Mouse (Mus musculus) forebrain, embryonic 13.5 days (tissue): Measurements from ENCODE around the gene Sirt6. TPM values are rescaled to one million over a fixed set of nuclear protein-coding genes. Genes with fewer than 3 reads are reported as not detected.

ENCODE experiments used
- ATAC-seq: fragments of 200-750 bp; cut with Nextera tagmentation; 2 replicates; pipeline ENCODE4 v1.8.0; 2017
- H3K27ac ChIP-seq: fragments of 300-500 bp; sonication (generic); 2 replicates; pipeline ENCODE4 v1.5.1; 2015; ENCODE audit warnings: inconsistent platforms, mild to moderate bottlenecking, moderate library complexity
- H3K27me3 ChIP-seq: fragments of 300-500 bp; sonication (generic); 2 replicates; pipeline ENCODE4 v1.6.1; 2015; ENCODE audit warnings: mild to moderate bottlenecking, inconsistent platforms
- H3K36me3 ChIP-seq: fragments of 300-500 bp; sonication (generic); 2 replicates; pipeline ENCODE4 v1.6.1; 2015; ENCODE audit warnings: mild to moderate bottlenecking, inconsistent platforms; ENCODE audit not compliant: poor library complexity, severe bottlenecking
- H3K4me1 ChIP-seq: fragments of 300-500 bp; sonication (generic); 2 replicates; pipeline ENCODE4 v1.6.1; 2015; ENCODE audit warnings: inconsistent platforms
- H3K4me2 ChIP-seq: fragments of 300-500 bp; sonication (generic); 2 replicates; pipeline ENCODE4 v1.6.1; 2015; ENCODE audit warnings: inconsistent platforms, mild to moderate bottlenecking, moderate library complexity
- H3K4me3 ChIP-seq: fragments of 300-500 bp; sonication (generic); 2 replicates; pipeline ENCODE4 v1.5.1; 2015; ENCODE audit warnings: mild to moderate bottlenecking, inconsistent platforms
- H3K9ac ChIP-seq: fragments of 300-500 bp; sonication (generic); 2 replicates; pipeline ENCODE4 v1.6.1; 2015; ENCODE audit warnings: mild to moderate bottlenecking, inconsistent platforms
- H3K9me3 ChIP-seq: fragments of 300-500 bp; sonication (generic); replicated peaks from 2 replicates; pipeline ENCODE4 v1.6.1; 2016; ENCODE audit warnings: inconsistent platforms
- WGBS: fragments of 180-500 bp; shearing (Covaris S2); methylation state at CpG from one replicate; pipeline ENCODE4 v1.1.7; 2015; 5-methylcytosine and 5-hydroxymethylcytosine counted together
- polyA plus RNA-seq: library from polyadenylated mRNA; unstranded; fragments of >200 nt; fragmentation: Nextera tagmentation; extraction: Ambion mirVana; gene quantifications from 2 replicates; pipeline ENCODE4 v1.2.1, GENCODE M21; 2015

Gene Sirt6
- polyA plus RNA-seq, 1 experiment from 2014 or later: 56.6 TPM

DNA sequence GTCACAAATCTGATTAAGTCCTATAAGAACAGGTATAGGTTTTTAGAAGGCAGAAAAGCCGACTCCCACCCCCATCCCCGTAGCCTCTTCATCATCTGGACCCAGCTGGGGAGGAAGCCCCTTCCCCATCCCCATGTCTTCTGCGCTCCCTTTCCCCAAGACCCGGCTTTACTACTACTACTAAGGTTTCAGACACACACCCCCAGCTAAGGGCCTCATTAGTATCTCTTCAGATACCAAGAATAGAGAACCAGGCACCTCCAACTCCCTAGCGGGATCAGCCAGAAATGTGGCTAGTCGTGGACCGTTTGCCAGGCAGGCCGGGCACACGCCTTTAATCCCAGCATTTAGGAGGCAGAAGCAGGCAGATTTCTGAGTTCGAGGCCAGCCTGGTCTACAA, 27.5 kb downstream of the Sirt6 start:
- Histone ChIP-seq H3K4me3 (no peak overlapping the region), H3K27me3 (peaks cover 59% of the 10 kb centered on the region), H3K36me3 (no peaks in the 10 kb centered on the region), H3K4me1 (peaks cover 52% of the 10 kb centered on the region), H3K4me2 (no peak overlapping the region), H3K9me3 (no peaks in the 10 kb centered on the region), H3K27ac (no peak overlapping the region), H3K9ac (no peak overlapping the region)
- WGBS: 50% methylated on average over 10 of the region's 10 CpGs
- ATAC-seq: no peak

- peaks cover 48% of the 10 kb centered on the region for H3K4me1 ChIP-seq
- ATAC-seq: no peak
- WGBS: 80% methylated on average over 5 of the region's 5 CpGs
- H3K4me3 ChIP-seq: no peak overlapping the region
- H3K36me3 ChIP-seq: no peaks in the 10 kb centered on the region
- H3K9me3 ChIP-seq: no peaks in the 10 kb centered on the region
- H3K27me3 ChIP-seq: peaks cover 64% of the 10 kb centered on the region
- H3K27ac ChIP-seq: no peak overlapping the region
- no peak overlapping the region for H3K4me2 ChIP-seq
- H3K9ac ChIP-seq: no peak overlapping the region
These were observed 28.0 kb downstream of the Sirt6 start for GRCm38 (mm10) chr10:81599630-81600029.

GRCm38 (mm10) chr10:81598871-81599270, 28.7 kb downstream of the Sirt6 start:
- no peak for ATAC-seq
- WGBS: 61% methylated on average over 6 of the region's 6 CpGs
- no peak overlapping the region for H3K27ac ChIP-seq
- no peaks in the 10 kb centered on the region for H3K9me3 ChIP-seq
- no peak overlapping the region for H3K9ac ChIP-seq
- no peak overlapping the region for H3K4me3 ChIP-seq
- H3K4me2 ChIP-seq: no peak overlapping the region
- no peaks in the 10 kb centered on the region for H3K36me3 ChIP-seq
- peaks cover 47% of the 10 kb centered on the region for H3K4me1 ChIP-seq
- H3K27me3 ChIP-seq: peaks cover 72% of the 10 kb centered on the region

- 52% methylated on average over 3 of the region's 3 CpGs for WGBS
- no peak overlapping the region for H3K27ac ChIP-seq
- no peak overlapping the region for H3K4me3 ChIP-seq
- no peak overlapping the region for H3K4me2 ChIP-seq
- peaks cover 76% of the 10 kb centered on the region for H3K27me3 ChIP-seq
- ATAC-seq: no peak
- no peaks in the 10 kb centered on the region for H3K9me3 ChIP-seq
- H3K9ac ChIP-seq: no peak overlapping the region
- no peaks in the 10 kb centered on the region for H3K36me3 ChIP-seq
- H3K4me1 ChIP-seq: peaks cover 47% of the 10 kb centered on the region
These were observed 29.3 kb downstream of the Sirt6 start for GRCm38 (mm10) chr10:81598342-81598741.

GRCm38 (mm10) chr10:81597137-81597950, 30.3 kb downstream of the Sirt6 start:
- Histone ChIP-seq H3K4me1 (peaks cover 43% of the 10 kb centered on the region), H3K4me2 (peak overlapping the region; percentile 45), H3K9ac (no peak overlapping the region)

DNA sequence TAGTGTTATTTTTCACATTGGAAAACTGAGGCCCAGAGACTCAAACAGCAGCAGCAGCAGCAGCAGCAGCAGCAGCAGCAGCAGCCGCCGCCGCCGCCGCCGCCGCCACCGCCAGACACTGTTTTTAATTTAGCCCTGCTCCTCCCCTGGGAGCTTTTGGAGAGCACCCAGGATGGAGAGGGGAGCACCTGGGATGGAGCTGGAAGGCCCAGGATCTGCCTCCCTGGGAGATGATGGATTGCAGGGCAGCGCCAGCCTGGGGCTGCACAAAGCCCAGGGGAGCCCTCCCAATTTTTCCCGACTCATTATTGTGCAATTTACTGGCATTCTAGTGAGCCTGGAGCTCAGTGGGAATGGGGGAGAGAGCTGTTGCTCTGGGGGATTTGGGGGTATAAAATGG, 31.0 kb downstream of the Sirt6 start:
- Histone ChIP-seq H3K9me3 (no peaks in the 10 kb centered on the region), H3K4me1 (peaks cover 40% of the 10 kb centered on the region), H3K4me3 (no peak overlapping the region; the same call in 1 of the 2 replicates), H3K36me3 (no peaks in the 10 kb centered on the region), H3K4me2 (peak overlapping the region; percentile 45), H3K27me3 (peaks cover 85% of the 10 kb centered on the region), H3K27ac (peak overlapping the region; percentile 48), H3K9ac (no peak overlapping the region)
- no peak for ATAC-seq
- 0% methylated on average over 10 of the region's 10 CpGs for WGBS

More at GRCm38 (mm10) chr10:81597137-81597950, 30.3 kb downstream of the Sirt6 start:
- Histone ChIP-seq H3K27me3 (peaks cover 85% of the 10 kb centered on the region), H3K36me3 (no peaks in the 10 kb centered on the region), H3K9me3 (no peaks in the 10 kb centered on the region), H3K27ac (peak overlapping the region; percentile 48; the same call in 1 of the 2 replicates), H3K4me3 (no peak overlapping the region)
- ATAC-seq: no peak
- WGBS: 2% methylated on average over 11 of the region's 12 CpGs

DNA sequence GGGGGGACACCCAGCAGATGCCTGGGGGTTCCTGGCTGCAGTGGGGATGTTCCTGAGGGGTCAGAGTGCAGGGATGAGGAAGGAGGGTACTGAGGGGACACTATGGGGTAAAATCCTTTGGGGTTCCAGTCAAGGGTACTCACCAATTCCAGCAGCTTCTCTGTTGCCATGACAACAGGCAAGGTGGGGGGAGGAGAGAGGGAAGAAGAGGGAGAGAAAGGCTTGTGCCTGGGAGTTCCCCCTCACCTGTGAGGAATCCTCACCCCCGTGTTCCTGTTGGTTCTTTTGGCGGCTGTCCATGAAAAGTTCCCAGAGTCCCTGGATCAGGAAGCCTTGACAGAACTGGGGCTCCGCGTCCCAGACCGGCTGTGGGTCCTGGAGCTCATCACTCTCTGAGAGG, 32.0 kb downstream of the Sirt6 start:
- no peak overlapping the region for H3K9ac ChIP-seq
- no peak for ATAC-seq
- H3K36me3 ChIP-seq: no peaks in the 10 kb centered on the region
- H3K4me3 ChIP-seq: no peak overlapping the region
- no peak overlapping the region for H3K4me2 ChIP-seq
- 37% methylated on average over 5 of the region's 5 CpGs for WGBS
- peaks cover 90% of the 10 kb centered on the region for H3K27me3 ChIP-seq
- H3K9me3 ChIP-seq: no peaks in the 10 kb centered on the region
- H3K4me1 ChIP-seq: peaks cover 31% of the 10 kb centered on the region
- H3K27ac ChIP-seq: no peak overlapping the region

DNA sequence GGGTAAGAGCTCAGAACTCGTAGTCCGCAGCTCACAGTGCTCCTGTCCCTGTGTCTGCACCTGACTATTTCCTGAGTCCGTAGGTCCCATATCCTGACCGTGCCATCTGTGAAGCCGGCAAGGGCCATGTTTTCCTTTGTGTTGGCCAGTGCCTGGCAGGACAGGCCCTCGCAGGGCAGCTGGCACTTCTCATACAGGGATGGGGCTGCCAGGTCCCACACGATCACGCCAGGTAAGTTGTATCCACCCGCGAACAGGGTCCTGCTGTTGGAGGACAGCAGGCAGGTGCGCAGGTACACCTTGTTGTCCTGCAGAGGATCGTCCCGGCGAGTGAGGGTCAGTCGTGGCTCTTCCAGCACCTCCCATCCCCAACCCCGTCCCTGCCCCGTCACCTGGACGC, 33.7 kb downstream of the Sirt6 start:
- ATAC-seq: no peak
- H3K4me3 ChIP-seq: no peak overlapping the region
- H3K9ac ChIP-seq: no peak overlapping the region
- no peak overlapping the region for H3K27ac ChIP-seq
- peaks cover 28% of the 10 kb centered on the region for H3K4me1 ChIP-seq
- H3K9me3 ChIP-seq: no peaks in the 10 kb centered on the region
- 79% methylated on average over 18 of the region's 18 CpGs for WGBS
- H3K36me3 ChIP-seq: no peaks in the 10 kb centered on the region
- H3K4me2 ChIP-seq: no peak overlapping the region
- peaks cover 90% of the 10 kb centered on the region for H3K27me3 ChIP-seq

GRCm38 (mm10) chr10:81593223-81593622, 34.4 kb downstream of the Sirt6 start:
- peaks cover 89% of the 10 kb centered on the region for H3K27me3 ChIP-seq
- H3K36me3 ChIP-seq: no peaks in the 10 kb centered on the region
- no peak overlapping the region for H3K4me3 ChIP-seq
- H3K4me1 ChIP-seq: peaks cover 28% of the 10 kb centered on the region
- no peak overlapping the region for H3K9ac ChIP-seq
- no peak for ATAC-seq
- H3K9me3 ChIP-seq: no peaks in the 10 kb centered on the region
- no peak overlapping the region for H3K27ac ChIP-seq
- WGBS: 70% methylated on average over 4 of the region's 4 CpGs
- no peak overlapping the region for H3K4me2 ChIP-seq

DNA sequence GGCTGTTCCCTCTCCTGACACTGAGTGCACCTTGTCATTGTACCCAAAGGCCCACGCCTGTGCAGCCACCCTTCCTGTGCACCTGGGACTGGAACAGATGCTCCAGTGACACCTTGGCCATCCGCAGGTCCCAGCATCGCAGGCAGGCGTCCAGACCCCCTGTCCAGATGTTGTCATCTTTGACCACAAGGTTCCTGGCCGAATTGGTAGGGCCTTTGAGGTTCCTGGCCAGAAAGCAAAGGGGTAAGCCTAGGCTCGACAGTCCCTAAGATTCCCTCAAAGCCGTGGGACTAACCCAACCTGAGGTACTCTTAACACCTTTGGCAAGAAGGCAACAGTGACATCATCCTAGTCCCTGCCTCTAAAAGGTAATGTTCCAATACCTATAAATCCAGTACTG, 35.0 kb downstream of the Sirt6 start:
- WGBS: 79% methylated on average over 7 of the region's 7 CpGs
- H3K4me1 ChIP-seq: peaks cover 24% of the 10 kb centered on the region
- H3K9ac ChIP-seq: no peak overlapping the region
- no peak overlapping the region for H3K27ac ChIP-seq
- peaks cover 5% of the 10 kb centered on the region; the same call in 1 of the 2 replicates for H3K36me3 ChIP-seq
- no peaks in the 10 kb centered on the region for H3K9me3 ChIP-seq
- H3K4me2 ChIP-seq: no peak overlapping the region
- peaks cover 88% of the 10 kb centered on the region for H3K27me3 ChIP-seq
- ATAC-seq: no peak
- H3K4me3 ChIP-seq: no peak overlapping the region

- peaks cover 16% of the 10 kb centered on the region for H3K4me1 ChIP-seq
- peaks cover 90% of the 10 kb centered on the region for H3K27me3 ChIP-seq
- no peak overlapping the region for H3K4me3 ChIP-seq
- peaks cover 5% of the 10 kb centered on the region; the same call in 1 of the 2 replicates for H3K36me3 ChIP-seq
- no peak overlapping the region for H3K9ac ChIP-seq
- H3K9me3 ChIP-seq: no peaks in the 10 kb centered on the region
- ATAC-seq: no peak
- WGBS: 65% methylated on average over 9 of the region's 9 CpGs
- no peak overlapping the region for H3K27ac ChIP-seq
- H3K4me2 ChIP-seq: no peak overlapping the region
These were observed 35.8 kb downstream of the Sirt6 start for GRCm38 (mm10) chr10:81591846-81592245.

DNA sequence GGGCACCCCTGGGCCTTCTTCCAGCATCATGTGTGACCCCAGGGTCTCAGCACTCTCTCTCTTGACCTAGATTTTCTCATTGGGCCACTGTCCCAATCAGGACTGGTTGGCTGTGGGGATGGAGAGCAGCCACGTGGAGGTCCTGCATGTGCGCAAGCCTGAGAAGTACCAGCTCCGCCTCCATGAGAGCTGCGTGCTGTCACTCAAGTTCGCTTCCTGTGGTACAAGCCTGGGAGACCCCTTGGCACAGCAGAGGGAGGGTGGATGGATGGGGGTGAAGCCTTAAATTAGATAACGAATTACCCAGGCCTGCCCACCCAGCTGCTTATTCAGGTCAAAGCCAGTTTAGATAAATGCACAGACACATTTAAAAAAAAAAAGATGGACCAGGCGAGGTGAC, 38.9 kb downstream of the Sirt6 start:
- Histone ChIP-seq H3K27me3 (peaks cover 76% of the 10 kb centered on the region), H3K4me3 (no peak overlapping the region), H3K4me1 (no peaks in the 10 kb centered on the region), H3K4me2 (no peak overlapping the region), H3K36me3 (peaks cover 5% of the 10 kb centered on the region; the same call in 1 of the 2 replicates), H3K9ac (no peak overlapping the region), H3K9me3 (no peaks in the 10 kb centered on the region), H3K27ac (no peak overlapping the region)
- no peak for ATAC-seq
- WGBS: 65% methylated on average over 7 of the region's 7 CpGs
